Mouse (Mus musculus): ENCODE measurements at regions not wholly inside any gene's neighbourhood (a gene's known extent, or its start where the extent isn't known, plus 50 kb on each side); places are given as distances from the start of the nearest gene placed in this dataset.

- no peak for DNase-seq (ENCODE audit: low read depth, low spot score)
Measured at GRCm38 (mm10) chr1:169338461-169338860, 192.8 kb downstream of the Nuf2 start.

- DNase-seq (ENCODE audit: low read depth, low spot score) = no peak
Measured at GRCm38 (mm10) chr1:169332165-169332564, 199.1 kb downstream of the Nuf2 start.

GRCm38 (mm10) chr1:169313241-169313640 is 218.0 kb downstream of the Nuf2 start:
- DNase-seq (ENCODE audit: low read depth, low spot score) = no peak

DNA sequence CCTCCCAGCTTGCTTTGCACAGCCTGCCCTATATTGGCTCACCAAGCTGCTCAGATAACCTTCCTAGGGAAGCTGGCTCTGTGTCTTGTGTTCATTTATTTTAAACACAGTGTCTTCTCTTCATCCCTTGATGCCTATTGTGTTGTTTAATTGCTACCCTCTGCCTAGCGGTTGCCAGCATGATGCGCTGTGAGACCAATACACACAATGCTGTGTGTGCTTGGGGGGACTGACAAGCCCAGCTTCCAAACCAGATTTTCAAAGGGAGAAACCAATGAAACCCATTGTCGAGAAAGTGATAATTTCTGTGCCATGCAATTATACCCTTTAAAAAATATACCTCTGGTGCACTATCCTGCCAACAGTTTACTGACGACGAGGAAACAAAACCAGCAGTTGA is 247.8 kb downstream of the Nuf2 start:
- DNase-seq (ENCODE audit: low read depth, low spot score) = no peak

GRCm38 (mm10) chr1:169270750-169271149 is 260.5 kb downstream of the Nuf2 start:
- DNase-seq (ENCODE audit: low read depth, low spot score) = no peak

DNA sequence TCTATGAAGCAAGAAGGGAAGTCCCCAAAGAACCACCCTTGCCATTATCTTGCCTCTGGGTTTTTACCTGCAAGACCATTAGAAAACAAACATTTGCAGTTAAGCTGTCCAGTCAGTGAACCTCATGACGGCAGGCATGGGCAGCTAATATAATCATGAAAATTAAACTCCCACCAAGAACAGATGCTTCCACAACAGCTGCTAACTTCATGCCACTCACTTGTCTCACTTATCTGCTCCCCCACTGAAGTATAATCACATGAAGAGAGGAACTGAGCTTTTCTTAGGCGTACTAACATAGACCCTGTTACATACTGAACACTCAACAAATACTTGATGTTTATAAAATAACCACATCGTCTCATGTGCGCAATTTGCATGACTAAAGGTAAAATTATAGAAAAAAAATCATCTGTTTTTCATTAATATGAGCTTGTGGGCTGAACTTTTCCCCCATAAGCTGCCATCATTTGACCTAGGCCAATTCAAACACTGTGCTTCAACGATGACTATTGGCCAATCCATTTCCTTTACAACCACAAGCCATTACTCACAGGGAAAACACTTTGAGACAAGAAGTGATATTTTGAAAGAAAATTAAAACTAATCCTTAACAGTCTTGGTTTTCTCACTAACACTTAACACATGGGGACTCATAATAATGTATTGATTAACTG is 267.1 kb downstream of the Nuf2 start:
- DNase-seq (ENCODE audit: low read depth, low spot score) = no peak

GRCm38 (mm10) chr1:169254250-169254937 is 276.9 kb downstream of the Nuf2 start:
- no peak for DNase-seq (ENCODE audit: low read depth, low spot score)

GRCm38 (mm10) chr1:169252189-169252588 is 279.1 kb downstream of the Nuf2 start:
- DNase-seq (ENCODE audit: low read depth, low spot score) = no peak

- no peak for DNase-seq (ENCODE audit: low read depth, low spot score)
Measured at GRCm38 (mm10) chr1:169249021-169249420, 282.2 kb downstream of the Nuf2 start.

DNA sequence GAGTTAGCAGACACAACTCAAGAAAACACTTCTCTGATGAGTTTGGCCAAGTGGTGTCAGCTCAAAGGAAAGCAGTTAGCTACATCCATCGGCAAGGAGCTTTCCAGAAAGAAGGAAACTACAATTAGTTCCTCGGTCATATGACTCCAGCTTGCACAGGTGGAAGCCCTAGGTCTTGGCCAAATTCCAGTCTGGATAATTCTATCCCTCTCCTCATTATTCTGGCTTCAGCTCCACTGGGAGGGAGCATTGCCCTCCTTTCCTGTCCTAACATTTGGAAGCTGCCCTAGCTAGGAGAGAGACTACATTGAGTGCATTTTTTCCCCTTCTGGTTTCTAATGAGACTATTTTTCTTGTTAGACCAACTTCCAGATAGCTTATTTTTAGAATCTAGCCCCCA is 290.9 kb downstream of the Nuf2 start:
- no peak for DNase-seq (ENCODE audit: low read depth, low spot score)

GRCm38 (mm10) chr1:169238671-169239090 is 292.6 kb downstream of the Nuf2 start:
- peak; percentile 64 for DNase-seq (ENCODE audit: low read depth, low spot score)

DNA sequence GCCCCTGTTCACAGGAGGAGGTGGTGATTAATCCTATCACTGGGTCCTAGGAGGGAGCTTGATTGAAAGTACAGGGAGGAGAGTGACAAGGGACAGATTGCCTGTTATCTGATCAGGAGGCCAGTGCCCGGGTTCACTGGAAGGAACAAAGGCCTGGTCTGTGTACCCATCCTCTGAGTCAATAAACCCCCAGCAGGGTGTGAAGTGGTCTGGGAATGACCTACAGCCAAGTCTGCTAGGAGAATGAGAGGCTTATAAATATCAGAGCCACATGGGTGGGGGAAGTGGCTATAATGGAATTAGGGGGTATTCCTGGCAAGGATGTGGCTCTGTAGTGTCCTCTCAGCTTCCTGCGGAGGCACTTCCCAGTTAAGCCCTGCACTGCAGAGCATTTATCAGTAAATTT is 296.0 kb downstream of the Nuf2 start:
- no peak for DNase-seq (ENCODE audit: low read depth, low spot score)

- no peak for DNase-seq (ENCODE audit: low read depth, low spot score)
Measured at GRCm38 (mm10) chr1:169233368-169233767, 297.9 kb downstream of the Nuf2 start.

DNA sequence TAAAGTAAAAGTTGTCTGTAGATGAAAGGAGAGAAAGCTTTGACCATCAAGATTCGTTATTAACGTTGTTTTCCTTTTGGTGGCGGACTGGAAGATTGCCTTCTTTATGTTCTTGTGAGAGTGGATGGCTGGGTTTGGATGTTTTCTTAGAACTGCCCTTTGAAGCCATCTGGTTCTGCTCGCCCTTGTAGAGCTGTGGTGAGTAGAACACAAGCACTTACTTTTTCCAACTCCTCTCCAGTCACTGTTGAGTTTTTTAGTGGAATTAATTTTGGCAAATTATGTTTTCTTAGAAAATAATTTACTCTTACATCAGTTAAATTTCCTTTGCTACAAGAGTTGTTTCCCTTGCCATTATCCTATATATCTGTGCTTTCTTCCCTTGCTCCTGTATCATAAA is 301.2 kb downstream of the Nuf2 start:
- no peak for DNase-seq (ENCODE audit: low read depth, low spot score)

GRCm38 (mm10) chr1:169224431-169224830 is 306.8 kb downstream of the Nuf2 start:
- DNase-seq (ENCODE audit: low read depth, low spot score) = no peak

DNA sequence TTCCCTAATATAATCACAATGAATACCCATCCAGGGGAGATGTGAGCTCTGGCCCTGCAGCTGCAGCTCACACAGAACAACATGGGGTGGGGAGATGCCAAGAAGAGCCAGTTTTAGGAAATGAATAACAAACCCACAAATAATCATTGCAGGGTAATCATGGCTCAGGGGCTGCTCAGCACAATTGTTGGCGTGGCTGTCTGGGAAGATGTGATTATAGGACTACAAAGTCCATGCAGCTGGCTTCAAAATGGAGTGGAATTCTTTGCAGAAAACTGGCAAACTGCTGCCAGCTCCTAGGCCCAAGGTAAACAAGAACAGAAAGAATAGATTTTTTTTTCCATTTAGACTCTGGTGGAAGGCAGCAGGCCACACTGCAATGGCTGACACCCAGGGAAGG is 343.6 kb downstream of the Nuf2 start:
- no peak for DNase-seq (ENCODE audit: low read depth, low spot score)

DNA sequence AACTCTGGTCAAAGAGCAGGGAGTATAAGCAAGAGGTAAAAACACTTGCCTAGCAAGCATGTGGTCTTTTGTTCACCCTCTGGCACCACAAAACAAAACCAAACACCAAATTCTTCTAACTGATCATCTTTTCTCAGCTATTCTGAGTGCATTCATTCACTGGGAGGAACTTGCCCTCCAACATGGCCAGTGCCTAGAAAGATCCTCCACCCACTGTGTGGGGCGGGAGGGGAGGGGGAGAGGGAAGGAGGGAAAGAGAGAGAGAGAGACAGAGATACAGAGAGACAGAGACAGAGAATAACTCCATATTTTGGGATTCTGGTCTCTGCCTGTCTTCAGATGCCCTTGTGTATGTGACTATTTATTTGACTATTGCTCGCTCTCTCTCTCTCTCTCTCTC is 360.9 kb downstream of the Nuf2 start:
- DNase-seq (ENCODE audit: low read depth, low spot score) = no peak

DNA sequence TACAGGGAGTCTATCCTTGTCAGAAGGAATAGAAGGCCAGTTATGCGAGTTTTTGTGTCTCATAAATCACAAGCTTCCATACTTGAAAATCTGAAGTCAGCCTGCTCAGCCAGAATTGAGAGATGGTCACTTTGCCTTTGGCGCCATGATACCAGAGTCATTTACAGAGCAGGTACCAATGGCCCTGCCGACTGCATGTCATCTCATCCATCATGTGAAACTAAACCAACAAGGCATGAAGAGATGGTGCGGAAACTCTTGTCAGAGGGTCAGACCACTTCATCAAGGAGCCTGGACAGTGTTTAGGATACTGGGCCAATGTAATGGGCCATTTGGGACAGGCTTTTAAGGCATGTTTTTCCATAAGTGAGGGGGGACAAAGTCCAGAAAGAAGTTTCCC is 363.2 kb downstream of the Nuf2 start:
- no peak for DNase-seq (ENCODE audit: low read depth, low spot score)

- DNase-seq (ENCODE audit: low read depth, low spot score) = no peak
Measured at GRCm38 (mm10) chr1:169166041-169166850, 365.0 kb downstream of the Nuf2 start.

DNA sequence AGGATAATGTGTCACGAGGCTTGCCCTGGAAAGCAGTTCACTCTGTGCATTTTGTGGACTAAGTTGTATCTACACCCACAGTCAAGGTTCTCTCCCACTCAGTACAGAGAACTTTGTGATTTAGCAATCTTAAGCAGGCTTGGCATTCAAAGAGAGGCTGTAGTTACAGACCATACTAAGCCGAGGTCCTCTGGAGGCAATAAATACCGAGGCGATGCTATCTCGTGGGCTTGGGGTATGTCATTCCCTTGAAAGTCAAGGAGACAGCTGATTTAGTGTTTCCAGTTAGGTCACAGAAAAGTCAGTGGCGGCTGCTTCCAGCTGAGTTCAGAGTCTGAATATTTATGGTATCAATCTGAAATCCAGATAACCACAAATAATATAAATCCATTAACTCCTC is 370.4 kb downstream of the Nuf2 start:
- peak; percentile 34 for DNase-seq (ENCODE audit: low read depth, low spot score)

GRCm38 (mm10) chr1:169160220-169160619 is 371.0 kb downstream of the Nuf2 start:
- no peak for DNase-seq (ENCODE audit: low read depth, low spot score)

- no peak for DNase-seq (ENCODE audit: low read depth, low spot score)
Measured at GRCm38 (mm10) chr1:169159786-169160185, 371.5 kb downstream of the Nuf2 start.

DNA sequence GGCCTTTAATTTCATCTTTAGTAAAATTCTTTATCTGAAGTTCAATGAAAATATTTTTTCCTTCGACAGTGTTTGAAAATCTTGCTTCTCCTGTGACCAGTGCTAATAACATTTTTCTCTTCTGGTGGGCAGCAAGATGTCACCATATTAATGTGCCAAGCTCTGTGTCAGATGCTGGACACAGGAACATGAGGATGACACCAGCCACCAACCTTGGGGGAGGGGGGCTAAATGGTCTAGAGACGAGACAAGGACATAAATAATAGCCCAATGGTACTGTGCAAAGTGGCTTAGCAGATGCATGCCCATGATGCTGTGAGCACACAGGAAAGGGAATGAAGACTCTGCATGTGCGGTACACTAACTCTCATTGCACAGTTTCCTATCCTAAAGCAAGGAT is 373.8 kb downstream of the Nuf2 start:
- DNase-seq (ENCODE audit: low read depth, low spot score) = no peak

All from embryo, embryonic 11.5 days (tissue).